Mouse (Mus musculus): ENCODE data around the gene Gm17027. TPM values are rescaled to one million over a fixed set of nuclear protein-coding genes. Genes with fewer than 3 reads are reported as not detected.
"Not testable (repeated sequence)": the region's sequence is repeated elsewhere in the genome, so short reads cannot be mapped to it uniquely, and the experiment has no call there.

Gene Gm17027
- total RNA-seq (2021): not detected

- DNase-seq: not testable (repeated sequence)
Observed at GRCm38 (mm10) chr14:42162522-42162921, at the start of gene Gm17027. Gene Gm17027, minus strand, starts transcription at chr14:42162622.

GRCm38 (mm10) chr14:42190691-42191090 lies 28.3 kb upstream of the Gm17027 start, which contains the start of gene Gm3573:
Gene Gm3573, minus strand, starts transcription at chr14:42190791.
- not testable (repeated sequence) for DNase-seq

- not testable (repeated sequence) for DNase-seq
Observed at GRCm38 (mm10) chr14:42183936-42184335, 21.5 kb upstream of the Gm17027 start.

GRCm38 (mm10) chr14:42134571-42134970 lies 27.9 kb downstream of the Gm17027 start:
- DNase-seq: not testable (repeated sequence)

- DNase-seq: not testable (repeated sequence)
Observed at GRCm38 (mm10) chr14:42133806-42134205, 28.6 kb downstream of the Gm17027 start.

GRCm38 (mm10) chr14:42117269-42117668 lies 45.2 kb downstream of the Gm17027 start, which contains the start of gene Gm7951:
Gene Gm7951, minus strand, starts transcription at chr14:42117369.
- DNase-seq: not testable (repeated sequence)

Other genes starting within 250 kb of the Gm17027 start
- not detected for gene 1700049E17Rik1, start 237.7 kb downstream of the Gm17027 start, total RNA-seq (2021)
- gene 1700024B05Rik, start 218.6 kb downstream of the Gm17027 start, total RNA-seq (2021): not detected
- not detected for gene Gm6401, start 194.7 kb downstream of the Gm17027 start, total RNA-seq (2021)
- gene Gm3543, start 179.3 kb downstream of the Gm17027 start, total RNA-seq (2021): 1 to 10 TPM in 1 of 2 experiments, under 1 TPM in 1; 0.87 to 1.2 TPM
- not detected for gene Gm7951, start 45.3 kb downstream of the Gm17027 start, total RNA-seq (2021)
- gene Gm3573, start 28.2 kb upstream of the Gm17027 start, total RNA-seq (2021): 1 to 10 TPM; 1.4 TPM
- not detected for gene Gm17026, start 97.4 kb upstream of the Gm17027 start, total RNA-seq (2021)
- not detected for gene Gm9611, start 134.7 kb upstream of the Gm17027 start, total RNA-seq (2021)
- not detected for gene Gm7995, start 147.6 kb upstream of the Gm17027 start, total RNA-seq (2021)

All from layer of hippocampus, postnatal 36 days (tissue).